Mouse (Mus musculus) spleen, postnatal 14 days (tissue): ENCODE measurements around the gene Ube2t.
A peak's percentile ranks its signal among the peaks of the same experiment; 100 is the strongest.

Experiments
- DNase-seq, 2 experiments: peaks; one replicate each; pipeline ENCODE4 v3.0.0; 2021 to 2022; ENCODE audit warnings: low spot score in 2 of 2

Ube2t gene

GRCm38 (mm10) chr1:134962053-134962803, at the start of gene Ube2t:
Gene Ube2t, plus strand, starts transcription at chr1:134962565.
- peak; percentile 93 to 94 for DNase-seq

- no peak for DNase-seq
These were observed 48.8 kb upstream of the Ube2t start for GRCm38 (mm10) chr1:134913535-134913934.

GRCm38 (mm10) chr1:134915421-134915820, 46.9 kb upstream of the Ube2t start:
- DNase-seq = no peak

- DNase-seq = no peak
These were observed 43.4 kb upstream of the Ube2t start for GRCm38 (mm10) chr1:134919010-134919409.

GRCm38 (mm10) chr1:134932431-134932830, 29.9 kb upstream of the Ube2t start:
- DNase-seq = no peak

GRCm38 (mm10) chr1:134936335-134936734, 26.0 kb upstream of the Ube2t start:
- no peak for DNase-seq

GRCm38 (mm10) chr1:134938233-134938632, 24.1 kb upstream of the Ube2t start:
- DNase-seq = no peak

- no peak for DNase-seq
These were observed 21.5 kb upstream of the Ube2t start for GRCm38 (mm10) chr1:134940863-134941262.

GRCm38 (mm10) chr1:134942898-134943297, 19.5 kb upstream of the Ube2t start:
- no peak for DNase-seq

GRCm38 (mm10) chr1:134947590-134947989, 14.8 kb upstream of the Ube2t start:
- no peak for DNase-seq

- DNase-seq = no peak
These were observed 12.4 kb upstream of the Ube2t start for GRCm38 (mm10) chr1:134949946-134950345.

- no peak for DNase-seq
These were observed 7.2 kb upstream of the Ube2t start for GRCm38 (mm10) chr1:134955050-134955636.

- peak; percentile 81 to 86 for DNase-seq
These were observed 6.7 kb upstream of the Ube2t start, which contains the start of gene Ppp1r12b for GRCm38 (mm10) chr1:134955637-134956176. Gene Ppp1r12b, minus strand, starts transcription at chr1:134955942.

GRCm38 (mm10) chr1:134960634-134961033, 1.7 kb upstream of the Ube2t start:
- DNase-seq = no peak

GRCm38 (mm10) chr1:134962821-134963220, 456 bp downstream of the Ube2t start:
- DNase-seq = peak in 1 of 2 experiments; percentile 10

- DNase-seq = no peak
These were observed 3.1 kb downstream of the Ube2t start for GRCm38 (mm10) chr1:134965430-134965829.

GRCm38 (mm10) chr1:134972920-134973319, 10.6 kb downstream of the Ube2t start:
- no peak for DNase-seq

GRCm38 (mm10) chr1:134987173-134987961, 25.0 kb downstream of the Ube2t start:
- no peak for DNase-seq

GRCm38 (mm10) chr1:134987962-134988341, 25.6 kb downstream of the Ube2t start:
- DNase-seq = no peak

- peak; percentile 21 to 71 for DNase-seq
These were observed 27.0 kb downstream of the Ube2t start for GRCm38 (mm10) chr1:134989372-134989771.

- no peak for DNase-seq
These were observed 29.8 kb downstream of the Ube2t start for GRCm38 (mm10) chr1:134992046-134992645.

- DNase-seq = no peak
These were observed 32.4 kb downstream of the Ube2t start for GRCm38 (mm10) chr1:134994739-134995138.
